In the genomic region with DNA sequence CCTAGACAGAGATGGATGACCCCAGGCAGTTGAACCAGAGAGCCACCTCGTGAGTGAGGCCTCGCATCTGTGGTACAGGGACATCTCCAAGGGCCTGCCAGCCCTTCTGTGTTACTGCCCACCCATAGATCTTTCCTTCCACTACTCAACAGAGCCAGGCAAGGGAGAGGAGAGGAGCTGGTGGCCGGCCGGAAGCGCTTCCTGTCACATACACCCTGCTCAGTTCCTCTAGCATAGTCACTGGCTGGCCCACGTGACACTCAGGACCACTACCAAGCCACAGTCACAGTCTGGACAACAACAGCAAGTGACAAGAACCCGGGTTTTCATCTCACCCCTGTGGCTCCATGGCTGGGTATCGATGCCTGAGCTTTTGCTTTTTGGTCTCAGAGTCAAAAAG, we compare ENCODE assay signal across 23 mouse cellular contexts.
DNase-seq lines count a peak whose midpoint lies in the region; ATAC-seq and TF ChIP-seq lines count a peak whose summit lies in the region.
"Had no signal": no experiment of that assay in that cellular context is flagged by ENCODE, and none has a peak within 500 bp of the region (broad histone marks: within the 10 kb centered on the region; RNA-seq: fewer than 3 reads in every experiment).

No protein-coding gene starts in this region.

- no peak for TF ChIP-seq POLR2A in kidney, adult 2 months (IDR thresholded peaks at IDR 0.05; ENCODE audit: low read depth, low read length)
- TF ChIP-seq POLR2A in lung, adult 2 months (IDR thresholded peaks at IDR 0.05; ENCODE audit: borderline replicate concordance, extremely low read depth, low read depth, low read length), result no peak

- H3K9me3 ChIP-seq in lung, embryonic 16.5 days (ENCODE audit: control insufficient read depth, low read length), result no peaks in the 10 kb centered on the region
- H3K9me3 ChIP-seq: embryonic facial prominence, embryonic 12.5 days; heart, embryonic 12.5 days; hindbrain, embryonic 10.5 days; intestine, embryonic 15.5 days had no signal

- H3K4me3 ChIP-seq in kidney, adult 2 months (ENCODE audit: insufficient read depth, low read depth, low read length), result no peak overlapping the region
- H3K4me3 ChIP-seq in lung, embryonic 16.5 days (ENCODE audit: low read length), result no peak overlapping the region
- no peak overlapping the region for H3K4me3 ChIP-seq in lung, adult 2 months (replicated peaks; ENCODE audit: extremely low read depth, low read depth, low read length)
- H3K4me3 ChIP-seq: embryonic facial prominence, embryonic 12.5 days; heart, embryonic 12.5 days; hindbrain, embryonic 10.5 days; intestine, embryonic 15.5 days had no signal

- H3K27ac ChIP-seq in kidney, adult 2 months (ENCODE audit: insufficient read depth, low read depth, low read length), result no peak overlapping the region
- H3K27ac ChIP-seq in lung, embryonic 16.5 days (ENCODE audit: low read length), result no peak overlapping the region
- H3K27ac ChIP-seq: embryonic facial prominence, embryonic 12.5 days; hindbrain, embryonic 10.5 days; intestine, embryonic 15.5 days; liver, embryonic 14.5 days had no signal

- no peak for TF ChIP-seq CTCF in kidney, adult 2 months (conservative IDR thresholded peaks at IDR 0.05; ENCODE audit: insufficient read depth, insufficient read length, low read depth, low read length)
- TF ChIP-seq CTCF in lung, adult 2 months (IDR thresholded peaks at IDR 0.05; ENCODE audit: insufficient read depth, low read length), result no peak

- intact Hi-C loops in heart, postnatal 14 days (cut with DNase I), result loop anchor here (10.0 kb wide), 1 partner anchor 309 kb away; no protein-coding TSS in a partner anchor

- no peaks in the 10 kb centered on the region for H3K36me3 ChIP-seq in kidney, adult 2 months (ENCODE audit: control insufficient read depth, insufficient read depth, low read length)
- H3K36me3 ChIP-seq in lung, embryonic 16.5 days (ENCODE audit: control insufficient read depth, insufficient read depth, low read length), result no peaks in the 10 kb centered on the region
- H3K36me3 ChIP-seq: embryonic facial prominence, embryonic 12.5 days; heart, embryonic 12.5 days; hindbrain, embryonic 10.5 days; intestine, embryonic 15.5 days had no signal

- H3K4me2 ChIP-seq in lung, embryonic 16.5 days (ENCODE audit: low read depth, low read length), result no peak overlapping the region
- H3K4me2 ChIP-seq: embryonic facial prominence, embryonic 12.5 days; heart, embryonic 12.5 days; intestine, embryonic 15.5 days had no signal

- H3K4me1 ChIP-seq in kidney, adult 2 months (ENCODE audit: control insufficient read depth, insufficient read depth, low read length), result peaks cover 6% of the 10 kb centered on the region; the same call in 1 of the 2 replicates
- H3K4me1 ChIP-seq in lung, embryonic 16.5 days (replicated peaks; ENCODE audit: control insufficient read depth, insufficient read depth, low read length), result no peaks in the 10 kb centered on the region; the same call in 1 of the 2 replicates
- peaks cover 5% of the 10 kb centered on the region for H3K4me1 ChIP-seq in lung, adult 2 months (ENCODE audit: control insufficient read depth, insufficient read depth, low read length)
- H3K4me1 ChIP-seq: intestine, embryonic 15.5 days had no signal

- H3K27me3 ChIP-seq in kidney, adult 2 months (replicated peaks; ENCODE audit: control insufficient read depth, insufficient read depth, low read length), result no peaks in the 10 kb centered on the region
- no peaks in the 10 kb centered on the region for H3K27me3 ChIP-seq in lung, embryonic 16.5 days (ENCODE audit: control insufficient read depth, insufficient read depth, low read depth, low read length)
- H3K27me3 ChIP-seq: embryonic facial prominence, embryonic 12.5 days; heart, embryonic 12.5 days; intestine, embryonic 15.5 days had no signal

- H3K9ac ChIP-seq in lung, embryonic 16.5 days (ENCODE audit: low read length), result no peak overlapping the region
- H3K9ac ChIP-seq: embryonic facial prominence, embryonic 12.5 days; heart, embryonic 12.5 days; intestine, embryonic 15.5 days; liver, embryonic 14.5 days had no signal

- peak; percentile 94 for DNase-seq in heart, adult 11 months
- no peak for DNase-seq in heart, postnatal 14 days
- DNase-seq in kidney, postnatal 14 days, result peak; percentile 33
- DNase-seq in kidney, adult 2 months, result no peak
- no peak for DNase-seq in lung, adult 2 months
- peak; percentile 37 to 56 for DNase-seq in lung, postnatal 4 days
- no peak for DNase-seq in adrenal gland, postnatal 25 days
- DNase-seq: cerebellum, adult 9-10 months; embryo, embryonic 11 days; kidney, adult 9 months; left cerebral cortex, postnatal 4 days; midbrain, embryonic 14.5 days; thymus, adult 2 months; thymus, postnatal 4 days had no signal

- peak; percentile 37; the same call in 1 of the 2 replicates for ATAC-seq in lung, embryonic 16.5 days (ENCODE audit: low read depth)
- ATAC-seq: CD4-positive, CD25-positive, alpha-beta regulatory T cell, adult 4 months; forebrain, embryonic 16.5 days; hindbrain, embryonic 16.5 days; intestine, embryonic 15.5 days had no signal

- 80% methylated on average over 8 of the region's 8 CpGs for WGBS in kidney, adult 2 months
- WGBS in lung, embryonic 16.5 days, result 66% methylated on average over 8 of the region's 8 CpGs
- WGBS in lung, adult 2 months, result 50% methylated on average over 8 of the region's 8 CpGs

Comparison
In these comparisons a context has a peak if more than half of its experiments do, and no peak if none do; other contexts are left out.
1. DNase-seq: peak in heart, adult 11 months (single experiment), kidney, postnatal 14 days (single experiment) and lung, postnatal 4 days (2 of 2); none in heart, postnatal 14 days (0 of 2), kidney, adult 2 months (single experiment), lung, adult 2 months (single experiment) and adrenal gland, postnatal 25 days (single experiment).